Mouse (Mus musculus): ENCODE results near the gene Gm21974. TPM values are rescaled to one million over a fixed set of nuclear protein-coding genes. Genes with fewer than 3 reads are reported as not detected.

Gene Gm21974
- polyA plus RNA-seq, 1 experiment from 2014 or later, result not detected

- Histone ChIP-seq H3K9me3 (ENCODE audit: control insufficient read depth, low read length) (no peaks in the 10 kb centered on the region), H3K27ac (ENCODE audit: low read length) (no peak overlapping the region), H3K4me2 (ENCODE audit: low read depth, low read length) (no peak overlapping the region), H3K27me3 (replicated peaks; ENCODE audit: control insufficient read depth, insufficient read depth, low read length) (no peaks in the 10 kb centered on the region), H3K9ac (ENCODE audit: low read depth, low read length) (no peak overlapping the region), H3K4me3 (ENCODE audit: low read length) (no peak overlapping the region), H3K36me3 (ENCODE audit: control insufficient read depth, insufficient read depth, low read length) (peaks cover 17% of the 10 kb centered on the region), H3K4me1 (ENCODE audit: control insufficient read depth, insufficient read depth, low read length) (peaks cover 19% of the 10 kb centered on the region)
- no peak for ATAC-seq
- 67% methylated on average over 3 of the region's 3 CpGs for WGBS
Observed at GRCm38 (mm10) chr7:127888821-127889220, 6.4 kb downstream of the Gm21974 start.

DNA sequence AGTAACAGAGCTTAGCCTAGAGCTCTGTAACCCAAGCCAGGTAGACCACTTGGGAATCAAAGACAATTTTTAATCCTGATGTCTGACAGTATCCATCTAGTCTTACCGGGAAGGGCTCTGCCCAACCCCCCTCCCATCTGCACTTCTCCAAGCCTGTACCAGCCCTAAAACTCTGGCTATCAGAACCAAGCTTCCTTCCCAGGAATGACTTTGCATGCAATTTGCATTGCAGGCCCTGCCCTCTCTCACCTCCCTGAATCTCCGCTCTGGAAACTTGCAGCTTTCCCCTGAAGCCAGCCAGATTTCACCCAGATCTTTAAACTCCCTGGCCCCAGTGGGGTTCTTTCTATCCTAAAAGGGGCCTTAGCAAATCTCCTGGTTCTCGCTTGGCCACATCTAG is 7.5 kb downstream of the Gm21974 start:
- Histone ChIP-seq H3K4me1 (ENCODE audit: control insufficient read depth, insufficient read depth, low read length) (peaks cover 24% of the 10 kb centered on the region), H3K4me2 (ENCODE audit: low read depth, low read length) (no peak overlapping the region), H3K36me3 (ENCODE audit: control insufficient read depth, insufficient read depth, low read length) (peaks cover 27% of the 10 kb centered on the region), H3K4me3 (ENCODE audit: low read length) (no peak overlapping the region), H3K27ac (ENCODE audit: low read length) (no peak overlapping the region), H3K9ac (ENCODE audit: low read depth, low read length) (no peak overlapping the region), H3K27me3 (replicated peaks; ENCODE audit: control insufficient read depth, insufficient read depth, low read length) (no peaks in the 10 kb centered on the region), H3K9me3 (ENCODE audit: control insufficient read depth, low read length) (no peaks in the 10 kb centered on the region)
- 79% methylated on average over 3 of the region's 3 CpGs for WGBS
- no peak for ATAC-seq

DNA sequence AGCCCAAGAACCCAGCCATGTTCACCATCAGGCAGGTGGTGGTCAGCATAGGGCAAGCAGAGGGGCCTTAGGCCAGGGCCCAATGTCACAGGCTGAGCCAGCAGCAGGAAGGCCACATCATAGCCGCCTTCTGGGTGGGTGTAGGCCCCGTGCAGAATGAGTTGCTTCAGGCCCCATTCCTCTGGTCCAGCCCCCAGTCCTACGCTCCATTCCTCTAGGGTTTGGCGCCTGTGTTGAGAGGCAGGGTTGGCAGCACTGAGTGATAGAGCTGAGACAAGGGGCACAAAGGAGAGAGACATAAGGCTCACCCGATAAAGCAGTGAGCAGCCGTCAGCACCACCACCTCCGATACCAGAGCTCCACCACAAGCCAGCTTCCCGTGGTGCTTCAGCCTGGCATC is 8.1 kb downstream of the Gm21974 start:
- ATAC-seq, result no peak
- Histone ChIP-seq H3K9ac (ENCODE audit: low read depth, low read length) (no peak overlapping the region), H3K27me3 (replicated peaks; ENCODE audit: control insufficient read depth, insufficient read depth, low read length) (no peaks in the 10 kb centered on the region), H3K4me1 (ENCODE audit: control insufficient read depth, insufficient read depth, low read length) (peaks cover 24% of the 10 kb centered on the region), H3K27ac (ENCODE audit: low read length) (no peak overlapping the region), H3K36me3 (ENCODE audit: control insufficient read depth, insufficient read depth, low read length) (peaks cover 30% of the 10 kb centered on the region), H3K4me2 (ENCODE audit: low read depth, low read length) (no peak overlapping the region), H3K9me3 (ENCODE audit: control insufficient read depth, low read length) (no peaks in the 10 kb centered on the region), H3K4me3 (ENCODE audit: low read length) (no peak overlapping the region)
- WGBS, result 88% methylated on average over 8 of the region's 8 CpGs

DNA sequence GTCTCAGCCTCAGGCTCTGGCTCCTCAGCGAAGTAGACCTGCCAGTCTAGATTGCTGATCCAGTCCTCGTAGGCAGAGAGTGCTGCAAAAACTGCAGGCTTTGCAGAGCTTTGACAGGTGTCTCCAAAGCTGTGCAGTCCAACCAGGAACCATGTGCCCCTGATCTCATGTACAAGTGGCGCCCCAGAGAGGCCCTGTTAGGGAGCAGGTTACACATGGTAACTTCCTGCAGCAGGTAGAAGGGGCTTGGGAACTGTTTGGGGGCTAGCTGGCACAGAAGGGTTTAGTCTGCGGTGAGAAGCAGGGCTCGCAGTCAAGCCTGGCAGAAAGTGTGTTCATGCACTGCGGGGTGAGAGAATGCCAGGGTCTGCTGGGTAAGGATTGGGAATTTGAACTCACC is 8.7 kb downstream of the Gm21974 start:
- H3K27ac ChIP-seq (ENCODE audit: low read length), result no peak overlapping the region
- H3K27me3 ChIP-seq (replicated peaks; ENCODE audit: control insufficient read depth, insufficient read depth, low read length), result no peaks in the 10 kb centered on the region
- no peaks in the 10 kb centered on the region for H3K9me3 ChIP-seq (ENCODE audit: control insufficient read depth, low read length)
- peaks cover 24% of the 10 kb centered on the region for H3K4me1 ChIP-seq (ENCODE audit: control insufficient read depth, insufficient read depth, low read length)
- H3K4me3 ChIP-seq (ENCODE audit: low read length), result no peak overlapping the region
- H3K4me2 ChIP-seq (ENCODE audit: low read depth, low read length), result no peak overlapping the region
- H3K36me3 ChIP-seq (ENCODE audit: control insufficient read depth, insufficient read depth, low read length), result peaks cover 36% of the 10 kb centered on the region
- H3K9ac ChIP-seq (ENCODE audit: low read depth, low read length), result 0 out of 2 replicates have a peak overlapping the region, but pooled peaks have one; percentile 12
- no peak for ATAC-seq
- WGBS, result 87% methylated on average over 6 of the region's 6 CpGs

- no peak overlapping the region for H3K4me3 ChIP-seq (ENCODE audit: low read length)
- no peaks in the 10 kb centered on the region for H3K9me3 ChIP-seq (ENCODE audit: control insufficient read depth, low read length)
- no peak overlapping the region for H3K9ac ChIP-seq (ENCODE audit: low read depth, low read length)
- no peak overlapping the region for H3K4me2 ChIP-seq (ENCODE audit: low read depth, low read length)
- no peak for ATAC-seq
- H3K27ac ChIP-seq (ENCODE audit: low read length), result no peak overlapping the region
- WGBS, result 61% methylated on average over 6 of the region's 6 CpGs
- peaks cover 41% of the 10 kb centered on the region for H3K36me3 ChIP-seq (ENCODE audit: control insufficient read depth, insufficient read depth, low read length)
- H3K27me3 ChIP-seq (replicated peaks; ENCODE audit: control insufficient read depth, insufficient read depth, low read length), result no peaks in the 10 kb centered on the region
- peaks cover 24% of the 10 kb centered on the region for H3K4me1 ChIP-seq (ENCODE audit: control insufficient read depth, insufficient read depth, low read length)
Observed at GRCm38 (mm10) chr7:127885951-127886350, 9.3 kb downstream of the Gm21974 start.

- Histone ChIP-seq H3K4me3 (ENCODE audit: low read length) (no peak overlapping the region), H3K4me2 (ENCODE audit: low read depth, low read length) (no peak overlapping the region), H3K27ac (ENCODE audit: low read length) (no peak overlapping the region), H3K36me3 (ENCODE audit: control insufficient read depth, insufficient read depth, low read length) (peaks cover 55% of the 10 kb centered on the region), H3K9ac (ENCODE audit: low read depth, low read length) (no peak overlapping the region), H3K27me3 (replicated peaks; ENCODE audit: control insufficient read depth, insufficient read depth, low read length) (no peaks in the 10 kb centered on the region), H3K9me3 (ENCODE audit: control insufficient read depth, low read length) (no peaks in the 10 kb centered on the region), H3K4me1 (ENCODE audit: control insufficient read depth, insufficient read depth, low read length) (peaks cover 24% of the 10 kb centered on the region)
- no peak for ATAC-seq
- WGBS, result 75% methylated on average over 12 of the region's 12 CpGs
Observed at GRCm38 (mm10) chr7:127880431-127880830, 14.8 kb downstream of the Gm21974 start.

DNA sequence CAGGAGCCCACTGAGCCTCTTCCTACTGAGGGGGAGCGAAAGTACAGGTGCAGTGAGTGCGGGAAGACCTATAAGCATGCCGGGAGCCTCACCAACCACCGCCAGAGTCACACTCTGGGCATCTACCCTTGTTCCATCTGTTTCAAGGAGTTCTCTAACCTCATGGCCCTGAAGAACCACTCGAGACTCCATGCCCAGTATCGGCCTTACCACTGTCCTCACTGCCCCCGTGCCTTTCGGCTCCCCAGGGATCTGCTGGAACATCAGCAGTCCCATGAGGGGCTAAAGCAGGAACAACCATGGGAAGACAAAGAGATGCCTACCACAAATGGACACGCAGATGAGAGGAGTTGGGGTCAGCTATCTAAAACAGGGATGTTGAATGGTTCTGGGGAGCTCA is 16.0 kb downstream of the Gm21974 start:
- Histone ChIP-seq H3K36me3 (ENCODE audit: control insufficient read depth, insufficient read depth, low read length) (peaks cover 49% of the 10 kb centered on the region), H3K4me3 (ENCODE audit: low read length) (no peak overlapping the region), H3K27me3 (replicated peaks; ENCODE audit: control insufficient read depth, insufficient read depth, low read length) (no peaks in the 10 kb centered on the region), H3K9me3 (ENCODE audit: control insufficient read depth, low read length) (no peaks in the 10 kb centered on the region), H3K4me1 (ENCODE audit: control insufficient read depth, insufficient read depth, low read length) (peaks cover 26% of the 10 kb centered on the region), H3K27ac (ENCODE audit: low read length) (no peak overlapping the region), H3K4me2 (ENCODE audit: low read depth, low read length) (no peak overlapping the region), H3K9ac (ENCODE audit: low read depth, low read length) (no peak overlapping the region)
- 96% methylated on average over 9 of the region's 9 CpGs for WGBS
- no peak for ATAC-seq

GRCm38 (mm10) chr7:127876467-127877348 is 18.5 kb downstream of the Gm21974 start, which contains the start of gene Zfp668:
Gene Zfp668, minus strand, starts transcription at chr7:127876828.
- Histone ChIP-seq H3K9ac (ENCODE audit: low read depth, low read length) (peak within 1 kb of the TSS; percentile 99), H3K4me2 (ENCODE audit: low read depth, low read length) (peak within 1 kb of the TSS; percentile 72), H3K27ac (ENCODE audit: low read length) (peak within 1 kb of the TSS; percentile 100), H3K27me3 (replicated peaks; ENCODE audit: control insufficient read depth, insufficient read depth, low read length) (no peaks in the 10 kb centered on the region), H3K4me3 (ENCODE audit: low read length) (peak within 1 kb of the TSS; percentile 99), H3K4me1 (ENCODE audit: control insufficient read depth, insufficient read depth, low read length) (peaks cover 21% of the 10 kb centered on the region), H3K9me3 (ENCODE audit: control insufficient read depth, low read length) (no peaks in the 10 kb centered on the region), H3K36me3 (ENCODE audit: control insufficient read depth, insufficient read depth, low read length) (peaks cover 31% of the 10 kb centered on the region)
- WGBS, result under 1% methylated on average over 60 of the region's 60 CpGs
- ATAC-seq, result peak; percentile 78

DNA sequence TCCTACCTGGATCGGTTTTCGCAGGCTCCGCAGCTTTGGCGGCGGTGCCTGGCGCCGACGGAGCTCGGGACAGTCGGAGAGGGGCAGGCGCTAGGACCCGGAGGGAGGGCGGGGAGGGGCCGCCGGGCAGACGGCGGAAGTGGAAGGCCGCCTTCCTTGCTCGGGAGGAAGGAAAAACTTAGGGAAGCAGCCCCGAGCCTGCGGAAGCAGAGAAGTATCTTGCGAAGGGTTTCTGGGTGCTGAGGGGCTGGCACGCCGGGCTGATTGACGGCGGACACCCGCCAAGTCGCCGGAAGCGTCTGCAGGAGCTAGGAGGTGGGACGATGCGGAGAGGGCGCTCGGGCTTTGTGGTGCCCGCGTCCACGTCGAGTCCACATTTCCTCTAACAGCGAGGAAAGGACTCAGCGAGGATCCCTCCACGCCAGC is 19.2 kb downstream of the Gm21974 start, which contains the start of gene Zfp646:
Gene Zfp646, plus strand, starts transcription at position 181 of the 426 bp plus-strand sequence.
- peak; percentile 92 for ATAC-seq
- WGBS, result under 1% methylated on average over 41 of the region's 41 CpGs

More for the DNA sequence above, 19.2 kb downstream of the Gm21974 start, which contains the start of gene Zfp646:
- Histone ChIP-seq H3K4me1 (ENCODE audit: control insufficient read depth, insufficient read depth, low read length) (peaks cover 21% of the 10 kb centered on the region), H3K27me3 (replicated peaks; ENCODE audit: control insufficient read depth, insufficient read depth, low read length) (no peaks in the 10 kb centered on the region), H3K36me3 (ENCODE audit: control insufficient read depth, insufficient read depth, low read length) (peaks cover 24% of the 10 kb centered on the region), H3K4me3 (ENCODE audit: low read length) (peak within 1 kb of the TSS; percentile 99), H3K27ac (ENCODE audit: low read length) (peak within 1 kb of the TSS; percentile 100), H3K9ac (ENCODE audit: low read depth, low read length) (peak within 1 kb of the TSS; percentile 99), H3K4me2 (ENCODE audit: low read depth, low read length) (peak within 1 kb of the TSS; percentile 72), H3K9me3 (ENCODE audit: control insufficient read depth, low read length) (no peaks in the 10 kb centered on the region)
